Mouse (Mus musculus) WW6 (cell line): ENCODE measurements around the gene Glis1.

Experiments used
- DNase-seq: peaks from one replicate; pipeline ENCODE4 v3.0.0-alpha.2; 2013; ENCODE audit warnings: low read depth, low spot score

Gene Glis1

GRCm38 (mm10) chr4:107622296-107622695 lies 187.9 kb downstream of the Glis1 start:
- DNase-seq, result no peak

GRCm38 (mm10) chr4:107623916-107624315 lies 189.5 kb downstream of the Glis1 start:
- no peak for DNase-seq

DNA sequence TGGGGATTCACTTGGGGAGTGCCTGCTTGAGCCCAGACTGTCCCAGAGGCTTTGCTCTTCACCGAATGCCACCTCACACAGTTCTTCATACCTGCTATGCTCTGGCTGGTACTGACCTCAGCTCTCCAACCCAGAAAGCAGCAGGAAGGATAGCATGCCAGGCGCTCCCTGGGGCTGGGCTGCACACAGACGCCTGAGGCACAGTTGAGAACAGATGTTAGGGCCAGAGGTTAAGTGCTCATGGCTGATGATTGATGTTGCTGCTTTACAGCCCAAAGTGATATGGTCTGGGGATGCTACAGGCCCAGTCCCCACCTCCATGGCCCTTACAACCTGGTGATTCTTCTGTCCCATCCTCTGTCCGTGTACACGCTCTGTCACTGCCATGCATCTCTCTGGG lies 190.6 kb downstream of the Glis1 start:
- DNase-seq, result no peak

DNA sequence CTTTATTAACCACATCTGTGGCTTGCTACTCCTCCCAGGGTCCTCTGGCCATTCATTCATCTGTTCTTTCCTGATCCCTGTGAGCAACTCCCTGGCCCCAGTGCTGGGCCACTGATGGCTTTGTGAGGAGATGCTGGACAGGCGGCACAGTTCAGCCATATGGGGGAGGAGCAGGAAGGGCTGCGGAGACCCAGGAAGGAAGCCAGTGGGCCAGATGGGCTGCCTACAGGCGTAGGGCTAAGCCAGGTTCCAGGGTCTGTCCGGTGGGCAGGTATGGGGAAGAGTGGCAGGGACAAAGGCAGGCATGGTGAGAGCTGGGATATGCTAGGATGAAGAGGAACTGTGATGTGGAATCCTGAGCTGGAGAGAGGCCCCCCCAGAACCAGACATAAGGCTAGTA lies 193.8 kb downstream of the Glis1 start:
- no peak for DNase-seq

DNA sequence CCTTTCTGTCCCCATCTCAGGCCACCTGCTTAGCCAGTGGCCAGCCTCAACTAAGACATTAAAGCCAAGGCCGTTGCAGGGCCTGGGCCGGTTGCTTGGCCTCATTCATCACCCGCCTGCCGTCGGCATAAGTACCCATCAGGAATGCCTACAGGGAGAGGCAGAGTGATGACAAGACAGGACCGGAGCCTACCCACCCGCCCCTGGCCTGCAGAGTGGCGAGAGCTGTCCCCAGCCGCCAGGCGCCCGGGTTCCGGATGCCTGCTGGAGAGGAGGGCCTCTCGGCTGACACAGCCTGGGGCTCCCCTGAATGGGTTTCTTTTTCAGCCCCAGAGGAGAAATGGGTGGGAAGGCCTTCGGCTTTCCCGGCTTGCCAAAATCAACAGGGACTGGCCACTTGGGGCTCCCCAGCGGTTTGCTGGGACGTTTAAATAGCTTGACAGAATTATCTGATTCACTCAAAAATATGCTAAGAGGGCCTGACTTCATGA lies 194.6 kb downstream of the Glis1 start:
- DNase-seq, result no peak

DNA sequence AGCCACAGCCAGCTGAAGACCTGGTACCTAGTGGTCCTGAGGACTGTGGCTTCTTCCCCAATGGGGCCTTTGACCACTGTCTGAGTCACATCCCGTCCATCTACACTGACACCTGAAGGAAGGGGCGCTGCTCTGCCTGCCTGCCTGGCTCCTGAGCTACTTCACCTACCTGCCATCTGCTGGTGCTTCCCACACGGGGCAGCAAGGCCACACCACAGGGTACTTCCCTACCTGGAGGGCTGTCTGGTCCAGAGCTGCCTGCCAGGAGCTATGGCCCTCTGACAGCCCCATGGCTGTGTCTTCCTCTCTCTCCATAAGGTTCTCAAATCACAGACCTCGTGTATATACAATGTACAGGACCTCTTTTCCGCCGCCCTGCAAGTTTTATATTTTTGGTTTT lies 200.2 kb downstream of the Glis1 start:
- DNase-seq, result no peak

DNA sequence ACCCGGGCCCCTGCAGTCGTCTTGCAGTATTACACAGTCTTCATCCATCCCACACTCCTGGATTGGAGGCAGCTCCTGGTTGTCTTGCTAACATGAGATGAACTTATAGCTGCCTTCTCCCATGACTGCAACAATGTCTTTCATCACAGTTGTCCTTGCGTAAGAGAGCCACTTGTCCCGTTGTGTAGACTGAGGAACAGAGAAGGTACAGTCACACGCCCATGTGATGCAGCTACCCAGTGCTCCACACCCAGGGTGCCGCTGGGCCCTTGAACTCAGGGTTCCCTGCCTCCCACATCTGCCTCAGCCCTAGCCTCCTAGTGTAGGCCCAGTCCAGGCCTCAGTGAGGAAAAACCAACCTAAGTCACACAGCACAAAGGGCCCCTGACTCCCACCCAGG lies 201.7 kb downstream of the Glis1 start:
- no peak for DNase-seq

DNA sequence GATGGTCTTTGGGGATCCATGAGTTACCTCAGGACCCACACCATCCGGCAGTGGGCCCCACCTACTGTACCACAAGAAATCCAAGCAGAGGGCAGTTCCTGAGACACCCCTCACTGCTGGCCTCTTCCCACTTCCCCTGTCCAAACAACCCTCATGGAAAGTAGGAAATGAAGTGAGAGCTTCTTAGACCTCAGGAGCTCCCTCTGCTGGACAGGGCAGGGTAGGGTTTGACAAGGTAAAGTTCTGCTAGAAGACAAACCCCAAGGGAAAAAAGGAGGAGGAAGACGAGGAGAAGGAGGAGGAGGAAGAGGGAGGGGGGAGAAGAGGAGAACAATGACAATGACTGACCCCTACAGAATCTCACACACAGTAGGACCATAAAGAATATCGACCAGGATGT lies 203.3 kb downstream of the Glis1 start:
- DNase-seq, result peak; percentile 18

DNA sequence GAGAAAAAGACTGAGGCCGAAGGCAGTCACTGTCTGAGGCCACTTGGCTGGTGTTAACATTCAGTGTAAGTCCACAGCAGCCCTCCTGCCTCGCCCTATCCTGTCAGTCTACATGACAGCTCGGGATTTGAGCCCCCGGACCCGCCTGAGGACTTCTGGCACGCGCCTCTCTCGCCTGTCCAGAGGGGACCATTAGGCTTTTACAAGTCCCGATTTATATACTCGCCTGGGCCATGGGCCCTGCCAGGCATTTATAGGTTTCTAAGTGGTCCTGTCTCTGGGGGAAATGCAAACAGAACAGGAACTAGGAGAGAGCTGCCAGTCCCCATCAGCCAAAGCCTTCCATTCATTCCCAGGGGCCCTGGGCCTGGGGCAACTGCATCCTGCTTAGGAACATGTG lies 203.9 kb downstream of the Glis1 start:
- no peak for DNase-seq

DNA sequence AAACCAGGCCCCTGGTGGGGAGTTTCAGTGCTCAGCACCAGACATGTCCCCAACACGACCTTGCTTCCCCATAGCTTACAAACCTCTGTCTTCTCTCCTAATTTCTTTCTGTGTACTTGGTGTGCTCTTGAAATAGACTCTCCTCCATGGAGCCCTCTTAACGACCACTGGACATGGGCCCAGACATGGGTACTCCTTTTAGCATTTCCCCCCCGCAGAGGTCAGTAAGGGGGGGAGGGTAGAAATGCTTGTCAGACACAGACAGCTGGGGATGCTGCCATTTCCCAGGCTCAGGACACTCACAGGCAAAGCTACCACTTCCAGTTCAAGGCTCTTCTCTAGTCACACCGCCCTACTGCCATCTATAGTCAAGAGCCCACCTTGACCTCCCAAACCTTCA lies 207.2 kb downstream of the Glis1 start:
- no peak for DNase-seq

DNA sequence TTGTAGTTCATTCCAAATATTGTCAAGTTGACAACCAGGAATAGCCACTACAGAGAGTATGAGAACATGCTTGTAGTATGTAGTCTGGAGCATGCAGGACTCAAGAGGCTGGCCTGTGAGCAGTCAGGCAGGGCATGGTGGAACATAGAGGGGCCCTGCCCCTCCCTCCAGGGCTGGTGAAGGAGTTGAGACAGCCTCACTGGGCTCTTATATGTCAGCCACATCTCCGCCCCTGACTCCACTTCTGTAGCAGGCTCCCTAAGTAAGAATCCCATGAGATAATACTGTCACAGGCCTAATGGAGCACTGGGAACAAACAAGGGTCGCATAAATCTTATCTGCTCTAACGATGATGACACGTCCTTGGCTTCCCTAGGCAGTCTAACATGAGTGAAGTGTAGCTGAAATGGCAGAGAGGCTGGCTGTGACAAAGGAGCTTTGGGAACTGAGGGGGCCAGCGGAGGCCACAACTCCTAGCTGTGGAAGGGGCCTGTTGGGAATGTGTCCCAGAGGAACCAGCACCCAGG lies 214.6 kb downstream of the Glis1 start:
- no peak for DNase-seq

DNA sequence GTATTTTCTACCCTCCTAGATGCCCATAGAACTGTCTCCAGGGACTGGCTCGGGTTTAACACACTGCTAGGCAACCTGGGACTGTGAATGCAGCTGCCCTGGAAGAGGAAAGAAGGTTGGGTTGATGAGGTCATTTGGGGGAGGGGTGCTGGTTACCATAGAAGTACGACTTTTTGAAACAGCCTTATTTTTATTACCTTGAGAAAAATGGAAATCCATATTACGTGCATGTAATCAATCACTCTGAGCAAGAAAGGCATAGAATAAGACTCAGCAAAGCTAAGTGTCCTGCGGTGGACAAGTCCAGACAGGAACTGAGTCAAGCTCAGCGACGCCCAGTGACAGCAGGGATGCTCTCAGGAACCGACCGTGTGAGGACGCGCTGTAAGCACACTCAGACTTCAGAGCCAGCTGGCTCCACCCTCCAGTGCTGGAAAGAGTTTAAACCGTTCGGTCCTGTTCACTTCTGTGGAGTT lies 216.7 kb downstream of the Glis1 start:
- DNase-seq, result no peak

DNA sequence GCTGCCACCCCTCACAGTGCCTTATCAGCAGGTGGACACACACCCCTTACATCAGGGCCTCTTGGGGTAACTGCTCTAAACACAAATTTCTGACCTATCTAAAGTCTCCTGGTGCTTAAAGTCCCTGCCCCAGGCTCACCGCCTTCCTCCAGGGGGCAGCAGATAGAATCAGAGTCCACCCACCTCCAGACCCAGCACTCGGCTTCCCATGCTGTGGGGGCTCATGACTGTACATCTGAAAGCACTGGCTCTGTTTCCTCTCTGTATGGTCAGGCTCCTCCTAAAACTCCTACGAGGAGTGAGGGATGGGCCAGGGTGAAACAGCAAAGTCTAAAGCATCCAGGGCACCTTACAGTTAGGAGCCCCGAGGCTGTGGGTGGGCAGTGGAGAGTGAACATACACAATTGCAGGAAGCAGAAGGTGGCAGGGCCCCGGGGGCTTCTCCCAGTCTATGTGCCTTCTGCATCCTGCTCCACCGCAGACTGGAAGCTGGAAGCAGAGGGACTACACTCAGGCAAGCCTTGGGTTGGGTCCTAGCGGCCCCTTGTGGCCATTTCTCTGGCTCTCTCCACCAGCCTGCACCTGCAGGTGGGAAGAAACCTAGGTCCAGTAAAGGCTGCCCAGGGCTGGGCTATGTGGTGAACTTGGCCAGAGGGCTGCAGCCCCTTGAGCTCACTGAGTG lies 218.3 kb downstream of the Glis1 start:
- DNase-seq, result peak; percentile 43

DNA sequence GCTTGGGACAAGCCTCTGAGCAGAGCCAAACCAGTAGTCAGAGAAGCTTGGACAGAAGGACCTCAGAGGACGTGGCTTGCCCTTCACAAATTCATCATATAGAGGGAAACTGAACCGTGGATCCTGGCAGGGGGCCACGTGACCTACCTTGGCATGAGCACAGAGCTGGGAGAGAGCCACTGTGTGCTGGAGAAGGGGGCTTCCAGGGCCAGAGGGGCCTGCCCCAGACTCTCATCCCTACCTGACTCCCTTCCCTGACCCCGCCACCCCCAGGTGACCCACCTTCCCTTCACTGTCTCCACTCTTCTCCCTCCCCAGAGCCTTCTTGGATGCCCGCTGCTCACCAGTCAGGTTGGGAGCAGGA lies 218.9 kb downstream of the Glis1 start:
- DNase-seq, result no peak

DNA sequence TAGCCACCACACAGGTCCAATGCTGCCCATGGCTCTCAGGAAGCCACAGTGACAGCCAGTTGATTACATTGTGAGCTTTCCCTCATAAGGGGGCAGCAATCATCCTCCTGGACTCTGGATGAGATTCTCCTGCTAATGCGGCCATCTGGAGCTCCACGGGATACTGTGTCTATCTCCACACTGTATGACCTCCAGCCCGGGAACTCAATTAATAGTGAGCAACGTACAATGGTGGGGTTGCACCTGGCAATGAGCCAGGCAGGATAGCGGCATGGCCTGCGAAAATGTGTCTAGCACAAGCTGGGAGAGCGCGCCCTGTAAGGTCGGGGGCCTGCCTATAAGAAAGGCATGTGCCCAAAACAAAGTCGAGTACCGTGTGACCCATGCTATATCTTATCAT lies 226.3 kb downstream of the Glis1 start:
- no peak for DNase-seq

DNA sequence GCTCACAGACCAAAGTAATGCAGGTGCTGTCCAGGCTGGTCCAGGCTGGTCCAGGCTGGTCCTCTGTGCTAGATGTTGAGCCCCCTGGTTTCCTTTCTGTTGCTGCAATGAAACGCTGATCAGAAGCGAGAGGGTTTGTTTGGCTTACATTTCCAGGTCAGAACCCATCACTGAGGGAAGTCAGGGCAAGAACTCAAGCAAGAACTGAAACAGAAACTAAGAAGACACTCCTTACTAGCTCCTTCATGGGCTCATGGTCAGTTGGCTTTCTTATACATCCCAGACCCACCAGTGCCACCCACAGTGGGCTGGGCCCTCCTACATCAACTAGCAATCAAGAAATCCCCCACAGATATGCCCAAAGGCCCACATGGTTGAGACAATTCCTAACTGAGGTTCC lies 234.1 kb downstream of the Glis1 start:
- no peak for DNase-seq

- DNase-seq, result no peak
These were observed 236.3 kb downstream of the Glis1 start for GRCm38 (mm10) chr4:107670731-107671130.

GRCm38 (mm10) chr4:107673638-107674321 lies 239.4 kb downstream of the Glis1 start:
- no peak for DNase-seq

GRCm38 (mm10) chr4:107674322-107674644 lies 239.9 kb downstream of the Glis1 start:
- DNase-seq, result no peak

DNA sequence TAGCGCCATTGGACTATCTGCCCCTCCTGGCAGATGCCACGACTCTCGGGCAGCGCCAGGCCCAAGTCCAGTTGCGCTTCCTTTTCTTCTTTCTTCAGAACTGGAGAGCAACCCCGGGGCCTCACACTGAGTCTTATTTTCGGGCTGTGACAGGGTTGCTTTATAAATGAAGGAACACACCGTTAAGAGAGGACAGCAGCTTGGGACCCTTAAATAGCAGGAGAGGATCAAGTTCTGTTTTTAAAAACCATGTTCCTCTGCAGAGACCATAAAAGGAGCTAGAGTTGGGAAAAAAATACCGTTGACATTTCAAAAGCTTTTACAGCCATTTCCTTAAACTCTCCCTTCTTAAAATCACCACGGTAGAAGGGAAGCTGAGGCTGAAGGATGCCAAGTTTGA lies 241.3 kb downstream of the Glis1 start:
- no peak for DNase-seq

DNA sequence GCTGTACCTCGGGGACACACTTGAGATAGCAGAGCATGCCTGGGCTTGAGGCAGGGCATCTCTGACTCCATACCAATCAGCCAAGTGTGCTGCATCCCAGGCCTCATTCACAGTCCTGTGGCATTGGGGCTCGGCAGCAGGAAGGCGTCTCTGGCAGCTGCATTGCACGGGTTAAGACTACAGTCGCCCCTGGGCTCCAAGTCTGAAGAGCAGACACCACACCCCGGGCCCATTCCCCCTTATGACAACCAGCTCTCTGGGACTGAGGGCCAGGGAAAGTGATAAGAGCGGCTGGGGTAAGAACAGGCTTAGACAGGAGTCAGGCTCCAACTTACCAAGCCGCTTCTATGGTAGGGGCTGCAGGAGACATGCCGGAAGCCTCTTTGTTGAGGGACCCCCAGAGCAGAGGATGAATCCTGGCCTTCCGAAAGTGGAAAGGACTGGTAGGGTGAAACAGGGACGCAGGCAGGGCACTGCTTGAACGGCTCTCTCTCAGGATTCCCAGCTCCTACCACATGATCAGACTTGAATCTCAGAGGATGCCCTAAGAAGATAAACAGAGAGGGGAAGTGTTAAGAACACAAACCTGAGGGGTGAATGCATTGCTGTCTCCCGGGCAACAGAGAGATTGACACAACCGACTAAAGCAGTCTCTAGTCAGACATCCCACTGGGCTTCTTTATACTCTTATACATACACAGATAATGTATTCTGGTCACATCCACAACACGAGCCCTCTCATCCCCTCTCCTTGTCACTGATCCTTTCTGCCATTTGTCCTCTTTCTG lies 246.1 kb downstream of the Glis1 start:
- DNase-seq, result no peak

DNA sequence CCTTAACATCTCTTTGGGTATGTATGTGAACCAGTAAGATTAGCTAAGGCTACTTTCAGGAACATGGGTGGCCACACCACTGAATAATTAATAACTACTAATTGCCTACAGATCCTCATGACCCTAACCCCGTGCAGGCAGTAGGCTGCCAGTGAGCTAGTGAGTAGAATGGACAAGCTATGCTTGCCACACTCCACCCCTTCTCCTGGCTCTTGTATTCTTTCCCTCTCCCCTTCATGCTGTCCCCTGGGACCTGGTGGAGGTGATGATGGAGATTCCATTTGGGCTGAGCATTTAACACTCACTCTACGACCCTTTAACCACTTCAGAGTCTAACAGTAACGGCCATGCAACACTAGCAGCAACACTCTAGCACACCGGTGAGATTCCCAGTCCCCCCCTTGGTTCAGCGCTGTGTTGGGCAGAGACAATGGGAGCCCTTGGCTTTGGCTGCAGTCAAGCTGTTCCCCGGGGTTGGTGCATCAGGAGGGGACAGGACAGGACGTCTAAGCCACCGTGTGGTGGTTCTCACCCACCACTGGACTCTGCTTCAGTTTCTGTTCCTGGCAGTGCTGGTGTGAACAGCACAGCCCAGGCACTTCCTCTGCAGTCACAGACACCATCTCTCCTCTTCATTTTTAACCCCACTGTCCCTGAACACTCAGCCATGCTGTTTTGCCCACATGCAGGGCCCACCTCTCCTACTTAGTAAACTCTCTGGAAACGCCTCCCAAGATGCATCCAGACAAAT lies 246.9 kb downstream of the Glis1 start:
- DNase-seq, result no peak
